ENCODE assay signal across 8 mouse cellular contexts in the genomic region with DNA sequence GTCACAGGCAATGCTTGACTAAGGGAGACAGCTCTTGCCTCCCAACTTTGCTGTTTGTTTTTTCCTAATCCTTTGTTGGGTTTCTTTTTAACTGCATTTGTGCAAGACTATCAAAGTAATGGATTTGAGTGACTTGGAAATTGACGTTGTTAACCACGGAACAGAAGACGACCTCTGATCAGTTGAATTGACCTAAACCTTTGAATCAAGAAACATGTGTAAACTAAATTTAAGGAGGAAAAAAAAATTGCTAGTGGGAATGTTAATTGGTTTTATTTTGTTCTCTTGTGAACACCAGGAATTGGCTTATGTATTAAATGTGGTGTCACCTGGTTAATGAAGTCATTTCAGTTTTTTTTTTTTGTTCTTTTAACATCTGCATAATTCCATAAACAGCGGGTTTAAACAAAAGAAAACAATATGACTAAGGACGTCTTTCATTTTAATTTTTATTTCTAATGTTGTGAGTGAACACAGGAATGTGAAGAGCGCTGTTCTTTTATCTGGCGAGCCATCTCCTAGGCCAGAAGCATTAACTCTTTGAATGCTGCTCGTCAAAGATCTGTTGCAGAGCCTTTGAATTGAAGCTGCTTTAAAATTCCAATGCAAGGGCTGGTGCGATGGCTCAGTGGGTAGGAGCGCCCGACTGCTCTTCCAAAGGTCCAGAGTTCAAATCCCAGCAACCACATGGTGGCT. TPM values are rescaled to one million over a fixed set of nuclear protein-coding genes. Genes with fewer than 3 reads are reported as not detected.
DNase-seq lines count a peak whose midpoint lies in the region; ATAC-seq and TF ChIP-seq lines count a peak whose summit lies in the region.

No protein-coding gene starts in this region.

- H3K9ac ChIP-seq in liver, embryonic 12.5 days: peak overlapping the region; percentile 99

- no peak for ATAC-seq in liver, embryonic 12.5 days

- peak overlapping the region; percentile 78 for H3K4me3 ChIP-seq in cerebellum, adult 2 months (replicated peaks; ENCODE audit: insufficient read depth, low read depth, low read length)
- peak overlapping the region; percentile 71 for H3K4me3 ChIP-seq in embryonic fibroblast, embryonic 13.5 days (ENCODE audit: insufficient read depth, low read length)
- peak overlapping the region; percentile 99 for H3K4me3 ChIP-seq in liver, embryonic 12.5 days

- WGBS in cerebellum, adult 2 months: 5% methylated on average over 11 of the region's 11 CpGs
- WGBS in liver, embryonic 12.5 days (ENCODE audit: insufficient replicate concordance): 7% methylated on average over 11 of the region's 11 CpGs

- no peaks in the 10 kb centered on the region for H3K36me3 ChIP-seq in liver, embryonic 12.5 days

- H3K27ac ChIP-seq in cerebellum, adult 2 months (ENCODE audit: insufficient read depth, low read length): peak overlapping the region; percentile 80
- peak overlapping the region; percentile 65 for H3K27ac ChIP-seq in embryonic fibroblast, embryonic 13.5 days (ENCODE audit: insufficient read depth, low read length)
- H3K27ac ChIP-seq in liver, embryonic 12.5 days: peak overlapping the region; percentile 99

- DNase-seq in cerebellum, adult 2 months: no peak
- DNase-seq in cerebellum, adult 11 months: no peak
- DNase-seq in 3134 (ENCODE audit: extremely low read depth, insufficient read length, low spot score): peak; percentile 42
- DNase-seq in adrenal gland, postnatal 36 days: no peak
- no peak for DNase-seq in frontal cortex, adult 2 months (ENCODE audit: extremely low spot score in 1 of 2, low spot score in 1 of 2)
- DNase-seq in spleen, postnatal 10 days (ENCODE audit: low spot score in 2 of 2): no peak

- H3K27me3 ChIP-seq in cerebellum, adult 2 months (ENCODE audit: control insufficient read depth, insufficient read depth, low read length): no peaks in the 10 kb centered on the region
- no peaks in the 10 kb centered on the region for H3K27me3 ChIP-seq in liver, embryonic 12.5 days (replicated peaks)

- peak overlapping the region; percentile 79 for H3K4me2 ChIP-seq in liver, embryonic 12.5 days

- peaks cover 9% of the 10 kb centered on the region for H3K4me1 ChIP-seq in cerebellum, adult 2 months (ENCODE audit: control insufficient read depth, insufficient read depth, low read length)
- peaks cover 4% of the 10 kb centered on the region for H3K4me1 ChIP-seq in embryonic fibroblast, embryonic 13.5 days (ENCODE audit: control insufficient read depth, insufficient read depth, low read length)
- H3K4me1 ChIP-seq in liver, embryonic 12.5 days: peaks cover 56% of the 10 kb centered on the region

- no peak for TF ChIP-seq POLR2A in cerebellum, adult 2 months (IDR thresholded peaks at IDR 0.05; ENCODE audit: borderline replicate concordance, insufficient read depth, low read length)
- TF ChIP-seq POLR2A in embryonic fibroblast, embryonic 13.5 days (IDR thresholded peaks at IDR 0.05; ENCODE audit: low read depth, low read length): no peak

- TF ChIP-seq CTCF in cerebellum, adult 2 months (IDR thresholded peaks at IDR 0.05; ENCODE audit: borderline replicate concordance, insufficient read depth, low read depth, low read length): no peak
- no peak for TF ChIP-seq CTCF in embryonic fibroblast, embryonic 13.5 days (IDR thresholded peaks at IDR 0.05; ENCODE audit: borderline replicate concordance, insufficient read depth, low read length)

- H3K9me3 ChIP-seq in liver, embryonic 12.5 days (replicated peaks): no peaks in the 10 kb centered on the region

RNA-seq across cellular contexts. Expression of gene Cdk17, which starts 1.7 kb away (rescaled TPM):
- polyA plus RNA-seq in cerebellum, adult 2 months (2012; rRNA removed): 63.1 and 79.1 TPM in 2 replicates
- polyA plus RNA-seq in embryonic fibroblast, embryonic 13.5 days (2011; ENCODE audit: insufficient read length, low read depth, missing spikeins): 35.1 and 42.2 TPM in 2 replicates
- polyA plus RNA-seq in liver, embryonic 12.5 days (2016; fragmentation: Nextera tagmentation; extraction: Ambion mirVana): 22.3 and 23.0 TPM in 2 replicates
- total RNA-seq in adrenal gland, postnatal 36 days (2021): 10 to 100 TPM; 24.1 to 25.7 TPM
- polyA plus RNA-seq in frontal cortex, adult 2 months (2012; rRNA removed): 139 and 147 TPM in 2 replicates
